Mouse (Mus musculus) ES-E14 (cell line): Measurements from ENCODE around the gene Sdhc. TPM values are rescaled to one million over a fixed set of nuclear protein-coding genes. Genes with fewer than 3 reads are reported as not detected.

Source experiments
- DNase-seq: peaks from one replicate; pipeline ENCODE4 v3.0.0-alpha.2; 2013; ENCODE audit warnings: low read depth, low spot score
- H3K27ac ChIP-seq: 2 replicates; pipeline ENCODE4 v1.5.1; 2012; ENCODE audit warnings: low read depth, mild to moderate bottlenecking, low read length, moderate library complexity, mixed read lengths; ENCODE audit not compliant: poor library complexity, insufficient read depth, severe bottlenecking
- H3K36me3 ChIP-seq: 2 replicates; pipeline ENCODE4 v1.6.1; 2012; ENCODE audit warnings: mild to moderate bottlenecking, low read length, moderate library complexity, mixed read lengths; ENCODE audit not compliant: control insufficient read depth, poor library complexity, insufficient read depth, severe bottlenecking
- H3K4me1 ChIP-seq, 2 experiments: fragments of 150-350 bp in 1 of 2; sonication (generic) in 1 of 2; 2 replicates each; pipeline ENCODE4 v1.6.1; 2012; ENCODE audit warnings: low read length in 2 of 2, mild to moderate bottlenecking in 1 of 2, mixed read lengths in 1 of 2; ENCODE audit not compliant: control insufficient read depth in 2 of 2, insufficient read depth in 2 of 2, poor library complexity in 1 of 2
- H3K4me3 ChIP-seq, 2 experiments: fragments of 150-350 bp in 1 of 2; sonication (generic) in 1 of 2; 2 replicates each; pipeline ENCODE4 v1.5.1; 2012; ENCODE audit warnings: low read length in 2 of 2, low read depth in 1 of 2, mild to moderate bottlenecking in 1 of 2, mixed read lengths in 1 of 2; ENCODE audit not compliant: insufficient read depth in 1 of 2, poor library complexity in 1 of 2, severe bottlenecking in 1 of 2
- H3K9ac ChIP-seq: 2 replicates; pipeline ENCODE4 v1.6.1; 2012; ENCODE audit warnings: low read depth, mild to moderate bottlenecking, low read length, mixed read lengths; ENCODE audit not compliant: poor library complexity, insufficient read depth, severe bottlenecking
- H3K9me3 ChIP-seq: fragments of 150-350 bp; sonication (generic); 2 replicates; pipeline ENCODE4 v1.6.1; 2012; ENCODE audit warnings: low read depth, mild to moderate bottlenecking, low read length; ENCODE audit not compliant: control insufficient read depth, insufficient read depth
- CHD2 ChIP-seq: IDR thresholded peaks from 2 replicates; pipeline ENCODE4 v1.6.1; 2014; ENCODE audit warnings: mild to moderate bottlenecking, low read depth, low read length, inconsistent platforms
- HCFC1 ChIP-seq: IDR thresholded peaks from 2 replicates; pipeline ENCODE4 v1.6.1; 2012; ENCODE audit warnings: low read length, inconsistent platforms, borderline replicate concordance; ENCODE audit not compliant: insufficient read depth
- MAFK ChIP-seq: IDR thresholded peaks from 2 replicates; pipeline ENCODE4 v1.6.1; 2014; ENCODE audit warnings: mild to moderate bottlenecking, low read depth, low read length, inconsistent platforms; ENCODE audit not compliant: insufficient read depth
- ZC3H11A ChIP-seq: IDR thresholded peaks from 2 replicates; pipeline ENCODE4 v1.6.1; 2012; ENCODE audit warnings: low read depth, mild to moderate bottlenecking, inconsistent platforms, low read length, borderline replicate concordance
- ZNF384 ChIP-seq: IDR thresholded peaks from 2 replicates; pipeline ENCODE4 v1.6.1; 2012; ENCODE audit warnings: low read depth, low read length, inconsistent platforms
- in situ Hi-C, 2 experiments: fragments of 600-800 bp; cut with MboI; formaldehyde crosslinking; loops; one replicate each; pipeline ENCODE4 v1.15.1; 2025; ENCODE audit warnings: low sequenced_read_pairs in 2 of 2, inconsistent platforms in 1 of 2; ENCODE audit not compliant: unreplicated experiment in 2 of 2
- total RNA-seq: library from RNA; depleted of rRNA; stranded (reverse); fragments of 300-350 nt; gene quantifications from 2 replicates; pipeline ENCODE4 v1.2.3, GENCODE M21; 2012

Sdhc gene
- total RNA-seq, 1 experiment: 55.0 TPM

GRCm38 (mm10) chr1:171101733-171102546 is 48.5 kb downstream of the Sdhc start:
- in situ Hi-C loops: no loop called here
- DNase-seq: peak; percentile 73
- Histone ChIP-seq H3K9me3 (no peaks in the 10 kb centered on the region), H3K4me3 (peak overlapping the region; percentile 72 to 74), H3K9ac (peak overlapping the region; percentile 72), H3K27ac (no peak overlapping the region; the same call in 1 of the 2 replicates), H3K36me3 (no peaks in the 10 kb centered on the region), H3K4me1 (no peaks in the 10 kb centered on the region)
- TF ChIP-seq MAFK (peak; percentile 90), ZNF384 (peak; percentile 61; the same call in 1 of the 2 replicates), ZC3H11A (no peak)

- no peak for DNase-seq
- in situ Hi-C loops: no loop called here
Measured at GRCm38 (mm10) chr1:171101033-171101432, 49.4 kb downstream of the Sdhc start.

GRCm38 (mm10) chr1:171097612-171098011 is 52.8 kb downstream of the Sdhc start:
- TF ChIP-seq ZNF384: no peak

More at GRCm38 (mm10) chr1:171101033-171101432, 49.4 kb downstream of the Sdhc start:
- no peak overlapping the region for H3K9ac ChIP-seq
- no peak overlapping the region for H3K4me3 ChIP-seq
- no peaks in the 10 kb centered on the region for H3K9me3 ChIP-seq
- H3K36me3 ChIP-seq: no peaks in the 10 kb centered on the region
- no peaks in the 10 kb centered on the region for H3K4me1 ChIP-seq
- no peak for TF ChIP-seq CHD2
- TF ChIP-seq HCFC1: no peak
- no peak for TF ChIP-seq ZNF384
- no peak for TF ChIP-seq MAFK
- no peak for TF ChIP-seq ZC3H11A
- H3K27ac ChIP-seq: no peak overlapping the region

GRCm38 (mm10) chr1:171097136-171097535 is 53.3 kb downstream of the Sdhc start:
- Histone ChIP-seq H3K4me1 (no peaks in the 10 kb centered on the region), H3K4me3 (no peak overlapping the region), H3K36me3 (no peaks in the 10 kb centered on the region), H3K9me3 (no peaks in the 10 kb centered on the region), H3K27ac (no peak overlapping the region), H3K9ac (no peak overlapping the region)
- no peak for TF ChIP-seq CHD2
- TF ChIP-seq ZNF384: no peak
- no peak for TF ChIP-seq HCFC1
- no peak for TF ChIP-seq ZC3H11A
- TF ChIP-seq MAFK: no peak
- no peak for DNase-seq
- in situ Hi-C loops: no loop called here

More at GRCm38 (mm10) chr1:171097612-171098011, 52.8 kb downstream of the Sdhc start:
- no peak overlapping the region for H3K9ac ChIP-seq
- H3K9me3 ChIP-seq: no peaks in the 10 kb centered on the region
- in situ Hi-C loops: no loop called here
- H3K36me3 ChIP-seq: no peaks in the 10 kb centered on the region
- H3K27ac ChIP-seq: no peak overlapping the region
- DNase-seq: no peak
- H3K4me3 ChIP-seq: no peak overlapping the region
- no peaks in the 10 kb centered on the region for H3K4me1 ChIP-seq
